Mouse (Mus musculus) liver, embryonic 14.5 days (tissue): ENCODE results near the gene Tpi1.

Experiments used
- CTCF ChIP-seq: IDR thresholded peaks from 2 replicates; pipeline ENCODE4 v1.5.1; 2016; ENCODE audit warnings: antibody characterized with exemption, low read depth, control low read depth
- EP300 ChIP-seq: IDR thresholded peaks from 2 replicates; pipeline ENCODE4 v1.6.1; 2016; ENCODE audit warnings: antibody characterized with exemption, low read depth

- TF ChIP-seq EP300 (no peak), CTCF (no peak)
These were observed 3.0 kb upstream of the Tpi1 start for GRCm38 (mm10) chr6:124817125-124817524.
